Mouse (Mus musculus) intestine, embryonic 14.5 days (tissue): ENCODE results near the gene Picalm. TPM values are rescaled to one million over a fixed set of nuclear protein-coding genes. Genes with fewer than 3 reads are reported as not detected.
"Not testable (repeated sequence)": the region's sequence is repeated elsewhere in the genome, so short reads cannot be mapped to it uniquely, and the experiment has no call there.

Source experiments
- ATAC-seq: fragments of 200-750 bp; cut with Nextera tagmentation; replicated peaks from 2 replicates; pipeline ENCODE4 v1.8.0; 2017; ENCODE audit warnings: low read depth, moderate number of reproducible peaks, moderate TSS enrichment, moderate library complexity; ENCODE audit not compliant: low FRiP score, low TSS enrichment
- DNase-seq: peaks from one replicate; pipeline ENCODE4 v3.0.0-alpha.2; 2018; ENCODE audit warnings: low spot score
- H3K27ac ChIP-seq: fragments of 300-500 bp; sonication (generic); 2 replicates; pipeline ENCODE4 v1.5.1; 2014; ENCODE audit warnings: low read depth, mild to moderate bottlenecking, control low read depth
- H3K27me3 ChIP-seq: fragments of 300-500 bp; sonication (generic); replicated peaks from 2 replicates; pipeline ENCODE4 v1.6.1; 2014; ENCODE audit warnings: low read length, control low read depth; ENCODE audit not compliant: control insufficient read depth, insufficient read depth
- H3K36me3 ChIP-seq: fragments of 300-500 bp; sonication (generic); 2 replicates; pipeline ENCODE4 v1.6.1; 2014; ENCODE audit warnings: low read length, control low read depth; ENCODE audit not compliant: control insufficient read depth, insufficient read depth
- H3K4me1 ChIP-seq: fragments of 300-500 bp; sonication (generic); replicated peaks from 2 replicates; pipeline ENCODE4 v1.6.1; 2014; ENCODE audit warnings: low read length, control low read depth, mixed read lengths; ENCODE audit not compliant: control insufficient read depth, insufficient read depth
- H3K4me2 ChIP-seq: fragments of 300-500 bp; sonication (generic); 2 replicates; pipeline ENCODE4 v1.6.1; 2014; ENCODE audit warnings: low read length
- H3K4me3 ChIP-seq: fragments of 300-500 bp; sonication (generic); 2 replicates; pipeline ENCODE4 v1.5.1; 2014; ENCODE audit warnings: low read depth, low read length, control low read depth, mixed read lengths
- H3K9ac ChIP-seq: fragments of 300-500 bp; sonication (generic); 2 replicates; pipeline ENCODE4 v1.6.1; 2014; ENCODE audit warnings: mild to moderate bottlenecking, low read length
- H3K9me3 ChIP-seq: fragments of 300-500 bp; sonication (generic); 2 replicates; pipeline ENCODE4 v1.6.1; 2016; ENCODE audit warnings: low read length, control low read depth; ENCODE audit not compliant: control insufficient read depth
- WGBS: fragments of 180-500 bp; shearing (Covaris S2); extraction: QIAGEN DNeasy Blood & Tissue Kit; methylation state at CpG from one replicate; pipeline ENCODE4 v1.1.7; 2014; 5-methylcytosine and 5-hydroxymethylcytosine counted together
- polyA plus RNA-seq: library from polyadenylated mRNA; unstranded; fragments of >200 nt; fragmentation: Nextera tagmentation; extraction: Ambion mirVana; gene quantifications from 2 replicates; pipeline ENCODE4 v1.2.1, GENCODE M21; 2014

The Picalm gene
- polyA plus RNA-seq, 1 experiment from 2014 or later = 43.6 TPM

GRCm38 (mm10) chr7:90201877-90202465 lies 72.0 kb downstream of the Picalm start:
- 54% methylated on average over 2 of the region's 2 CpGs for WGBS
- H3K27me3 ChIP-seq = no peaks in the 10 kb centered on the region
- H3K9ac ChIP-seq = no peak overlapping the region
- H3K36me3 ChIP-seq = peaks cover 52% of the 10 kb centered on the region
- ATAC-seq (no peak), DNase-seq (no peak)
- no peak overlapping the region for H3K4me2 ChIP-seq
- H3K4me1 ChIP-seq = peaks cover 4% of the 10 kb centered on the region; the same call in 1 of the 2 replicates
- H3K4me3 ChIP-seq = no peak overlapping the region
- no peaks in the 10 kb centered on the region for H3K9me3 ChIP-seq
- H3K27ac ChIP-seq = no peak overlapping the region

DNA sequence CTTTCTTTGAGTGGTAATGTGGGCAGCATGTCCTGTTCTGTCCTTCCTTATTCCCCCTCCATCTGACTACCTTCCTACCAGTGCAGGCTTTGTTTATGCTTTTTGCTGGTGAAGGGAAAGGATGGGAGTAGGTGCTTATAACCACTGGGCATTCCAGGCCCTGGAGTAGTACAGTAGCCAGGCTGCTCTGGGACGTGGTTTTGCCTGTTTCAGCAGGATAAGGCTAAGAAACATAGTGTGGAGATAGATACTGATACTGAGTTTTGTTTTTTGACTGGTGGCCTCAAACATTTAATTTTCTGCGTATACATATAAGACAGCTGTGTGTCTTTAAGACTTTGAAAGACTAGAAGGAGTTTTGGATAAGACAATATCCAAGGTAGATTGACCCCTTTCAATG lies 73.9 kb downstream of the Picalm start:
- H3K27me3 ChIP-seq = no peaks in the 10 kb centered on the region
- WGBS = 96% methylated on average over 2 of the region's 2 CpGs
- ATAC-seq (no peak), DNase-seq (no peak)
- no peak overlapping the region for H3K9ac ChIP-seq
- peaks cover 4% of the 10 kb centered on the region; the same call in 1 of the 2 replicates for H3K4me1 ChIP-seq
- H3K27ac ChIP-seq = no peak overlapping the region
- H3K4me3 ChIP-seq = no peak overlapping the region
- H3K9me3 ChIP-seq = no peaks in the 10 kb centered on the region
- peaks cover 55% of the 10 kb centered on the region for H3K36me3 ChIP-seq
- no peak overlapping the region for H3K4me2 ChIP-seq

- no peak for ATAC-seq
- no peak overlapping the region for H3K27ac ChIP-seq
- no peaks in the 10 kb centered on the region for H3K9me3 ChIP-seq
- 95% methylated on average over 2 of the region's 2 CpGs for WGBS
- peaks cover 4% of the 10 kb centered on the region; the same call in 1 of the 2 replicates for H3K4me1 ChIP-seq
- H3K4me2 ChIP-seq = no peak overlapping the region
- H3K27me3 ChIP-seq = no peaks in the 10 kb centered on the region
- H3K36me3 ChIP-seq = peaks cover 33% of the 10 kb centered on the region
- H3K4me3 ChIP-seq = no peak overlapping the region
- DNase-seq = no peak
- H3K9ac ChIP-seq = no peak overlapping the region
These were observed 80.1 kb downstream of the Picalm start for GRCm38 (mm10) chr7:90210116-90210515.

- Histone ChIP-seq H3K36me3 (peaks cover 29% of the 10 kb centered on the region), H3K9me3 (no peaks in the 10 kb centered on the region), H3K4me2 (no peak overlapping the region), H3K9ac (no peak overlapping the region), H3K4me3 (no peak overlapping the region), H3K27ac (no peak overlapping the region), H3K4me1 (peaks cover 3% of the 10 kb centered on the region; the same call in 1 of the 2 replicates), H3K27me3 (no peaks in the 10 kb centered on the region)
- no peak for ATAC-seq
- DNase-seq = no peak
These were observed 80.9 kb downstream of the Picalm start for GRCm38 (mm10) chr7:90210947-90211346.

DNA sequence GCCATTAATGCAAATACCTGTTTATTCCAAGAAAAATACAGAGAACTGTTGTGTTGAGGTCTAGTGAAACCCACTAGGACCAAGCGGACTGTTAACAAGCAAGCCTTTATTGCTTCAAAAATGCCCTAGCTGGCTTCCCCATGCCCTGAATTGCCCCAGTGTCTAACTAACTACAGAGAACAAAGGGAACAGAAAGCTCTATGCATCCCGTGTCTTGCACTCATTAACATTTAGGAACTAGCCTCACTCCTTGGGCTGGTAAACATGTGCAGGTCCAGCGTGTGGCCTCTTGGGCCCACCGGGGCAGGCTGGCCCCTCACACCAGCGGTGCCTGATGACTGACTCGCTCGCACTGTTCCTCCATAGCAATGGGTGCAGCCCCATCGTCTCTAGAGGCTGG lies 86.5 kb downstream of the Picalm start:
- 71% methylated on average over 8 of the region's 8 CpGs for whole genome bisulfite sequencing
- H3K27me3 ChIP-seq = no peaks in the 10 kb centered on the region
- DNase-seq = no peak
- no peaks in the 10 kb centered on the region for H3K4me1 ChIP-seq
- H3K9me3 ChIP-seq = no peaks in the 10 kb centered on the region
- H3K27ac ChIP-seq = no peak overlapping the region
- no peak for ATAC-seq
- H3K36me3 ChIP-seq = no peaks in the 10 kb centered on the region
- H3K9ac ChIP-seq = no peak overlapping the region
- no peak overlapping the region for H3K4me3 ChIP-seq
- no peak overlapping the region for H3K4me2 ChIP-seq

DNA sequence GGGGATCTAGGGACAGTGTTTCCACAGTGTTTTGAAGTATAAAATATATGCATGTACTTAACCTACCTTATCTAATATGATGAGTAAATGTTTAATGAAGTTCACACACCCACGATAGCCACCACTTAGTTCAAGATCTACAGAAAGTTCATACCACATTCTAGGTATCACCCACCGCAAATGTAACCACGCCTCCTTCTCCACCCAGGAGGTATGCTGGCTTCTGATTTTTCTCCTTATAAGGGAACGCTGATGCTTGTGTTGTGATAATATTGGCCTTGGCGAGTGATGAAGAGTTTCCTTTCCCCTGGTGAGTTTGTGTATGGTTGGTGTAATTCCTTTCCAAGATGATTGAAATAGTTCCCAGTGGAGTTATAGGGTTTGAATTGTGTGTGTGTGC lies 88.1 kb downstream of the Picalm start:
- ATAC-seq (no peak), DNase-seq (no peak)
- no peak overlapping the region for H3K4me2 ChIP-seq
- WGBS = 72% methylated on average over 5 of the region's 5 CpGs
- H3K4me3 ChIP-seq = no peak overlapping the region
- H3K9me3 ChIP-seq = no peaks in the 10 kb centered on the region
- H3K9ac ChIP-seq = no peak overlapping the region
- H3K4me1 ChIP-seq = no peaks in the 10 kb centered on the region
- H3K36me3 ChIP-seq = no peaks in the 10 kb centered on the region
- no peaks in the 10 kb centered on the region for H3K27me3 ChIP-seq
- no peak overlapping the region for H3K27ac ChIP-seq

DNA sequence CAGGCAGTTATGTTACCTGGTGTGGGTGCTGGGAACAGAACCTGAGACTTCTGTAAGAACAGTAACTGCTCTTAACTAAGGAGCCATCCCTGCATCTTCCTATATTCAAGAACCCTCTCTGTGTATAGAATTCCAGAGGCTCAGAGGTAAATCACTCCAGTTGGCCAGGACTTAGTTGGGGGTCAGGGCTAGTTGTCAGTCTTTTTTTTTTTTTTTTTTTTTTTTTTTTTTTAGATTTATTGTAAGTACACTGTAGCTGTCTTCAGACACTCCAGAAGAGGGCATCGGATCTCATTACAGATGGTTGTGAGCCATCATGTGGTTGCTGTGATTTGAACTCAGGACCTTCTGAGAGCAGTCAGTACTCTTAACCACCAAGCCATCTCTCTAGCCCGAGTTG lies 91.5 kb downstream of the Picalm start:
- ATAC-seq (no peak), DNase-seq (no peak)
- Histone ChIP-seq H3K9ac (no peak overlapping the region), H3K4me1 (no peaks in the 10 kb centered on the region), H3K27me3 (no peaks in the 10 kb centered on the region), H3K4me3 (no peak overlapping the region), H3K4me2 (no peak overlapping the region), H3K9me3 (no peaks in the 10 kb centered on the region), H3K27ac (no peak overlapping the region), H3K36me3 (no peaks in the 10 kb centered on the region)
- WGBS = 71% methylated on average over 2 of the region's 2 CpGs

DNA sequence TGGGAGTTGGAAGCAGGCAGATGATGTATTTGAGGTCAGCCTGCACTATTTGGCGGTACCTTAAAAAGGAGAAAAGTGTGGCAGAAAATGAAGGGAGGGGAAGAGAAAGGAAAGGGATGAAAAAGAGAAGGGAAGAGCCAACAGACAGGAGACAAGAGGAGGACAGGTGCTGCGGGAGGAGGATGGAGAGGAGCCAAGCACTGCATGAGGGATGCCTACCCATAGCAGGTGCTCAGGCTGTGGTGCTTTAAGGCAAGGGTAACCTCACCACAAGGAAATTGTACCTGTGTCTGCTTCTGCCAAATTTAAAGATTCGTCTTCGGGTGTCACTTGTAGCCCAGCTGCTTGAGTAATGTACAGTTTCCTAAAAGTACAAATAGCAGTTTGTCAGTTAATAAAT lies 98.1 kb downstream of the Picalm start:
- DNase-seq = no peak
- 85% methylated on average over 4 of the region's 4 CpGs for WGBS
- Histone ChIP-seq H3K4me1 (no peaks in the 10 kb centered on the region; the same call in 1 of the 2 replicates), H3K9me3 (no peaks in the 10 kb centered on the region), H3K27ac (no peak overlapping the region), H3K27me3 (no peaks in the 10 kb centered on the region), H3K9ac (no peak overlapping the region), H3K4me3 (no peak overlapping the region), H3K36me3 (no peaks in the 10 kb centered on the region), H3K4me2 (no peak overlapping the region)
- no peak for ATAC-seq

DNA sequence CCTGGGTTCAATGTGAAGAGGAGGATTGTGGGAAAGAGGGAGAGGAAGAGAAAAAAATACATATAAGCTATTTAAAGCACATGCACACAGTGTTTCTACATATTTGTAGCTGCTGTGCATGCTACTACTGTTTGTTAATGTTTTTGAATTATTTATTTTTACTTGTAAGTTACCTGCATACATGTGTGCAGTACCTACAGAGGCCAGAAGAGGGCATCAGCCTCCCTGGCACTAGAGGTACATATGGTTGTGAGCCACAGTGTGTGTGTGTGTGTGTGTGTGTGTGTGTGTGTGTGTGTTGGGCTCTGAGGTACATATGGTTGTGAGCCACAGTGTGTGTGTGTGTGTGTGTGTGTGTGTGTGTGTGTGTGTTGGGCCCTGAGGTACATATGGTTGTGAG lies 98.9 kb downstream of the Picalm start:
- not testable (repeated sequence) for H3K27ac ChIP-seq, H3K9ac ChIP-seq, H3K9me3 ChIP-seq, H3K4me3 ChIP-seq, H3K4me1 ChIP-seq, ATAC-seq, H3K36me3 ChIP-seq, DNase-seq, H3K4me2 ChIP-seq, H3K27me3 ChIP-seq
